Mouse (Mus musculus) hindbrain, postnatal 0 days (tissue): ENCODE data around the gene Ppil4. TPM values are rescaled to one million over a fixed set of nuclear protein-coding genes. Genes with fewer than 3 reads are reported as not detected.

Experiments used
- ATAC-seq: fragments of 200-750 bp; cut with Nextera tagmentation; 2 replicates; pipeline ENCODE4 v1.8.0; 2017; ENCODE audit warnings: mild to moderate bottlenecking, moderate TSS enrichment, moderate library complexity
- DNase-seq: peaks from one replicate; pipeline ENCODE4 v3.0.0-alpha.2; 2015; ENCODE audit warnings: low spot score
- H3K27ac ChIP-seq: fragments of 300-500 bp; sonication (generic); 2 replicates; pipeline ENCODE4 v1.5.1; 2014; ENCODE audit warnings: mild to moderate bottlenecking
- H3K27me3 ChIP-seq: fragments of 300-500 bp; sonication (generic); 2 replicates; pipeline ENCODE4 v1.6.1; 2014; ENCODE audit warnings: low read length, mixed read lengths; ENCODE audit not compliant: insufficient read depth
- H3K36me3 ChIP-seq: fragments of 300-500 bp; sonication (generic); 2 replicates; pipeline ENCODE4 v1.6.1; 2014; ENCODE audit warnings: low read length, mixed read lengths; ENCODE audit not compliant: insufficient read depth
- H3K4me1 ChIP-seq: fragments of 300-500 bp; sonication (generic); 2 replicates; pipeline ENCODE4 v1.6.1; 2014; ENCODE audit warnings: antibody characterized with exemption, low read length, mixed read lengths; ENCODE audit not compliant: insufficient read depth
- H3K4me2 ChIP-seq: fragments of 300-500 bp; sonication (generic); 2 replicates; pipeline ENCODE4 v1.6.1; 2014; ENCODE audit warnings: low read depth, mild to moderate bottlenecking, low read length, moderate library complexity, mixed read lengths
- H3K4me3 ChIP-seq: fragments of 300-500 bp; sonication (generic); 2 replicates; pipeline ENCODE4 v1.5.1; 2014; ENCODE audit warnings: low read length
- H3K9ac ChIP-seq: fragments of 300-500 bp; sonication (generic); replicated peaks from 2 replicates; pipeline ENCODE4 v1.6.1; 2014; ENCODE audit warnings: mild to moderate bottlenecking, low read length, moderate library complexity, mixed read lengths
- H3K9me3 ChIP-seq: fragments of 300-500 bp; sonication (generic); 2 replicates; pipeline ENCODE4 v1.6.1; 2016; ENCODE audit warnings: low read length, mixed read lengths
- CTCF ChIP-seq: IDR thresholded peaks from 2 replicates; pipeline ENCODE4 v1.5.1; 2016; ENCODE audit warnings: antibody characterized with exemption, control low read depth, low read depth
- WGBS: fragments of 180-500 bp; shearing (Covaris S2); extraction: QIAGEN DNeasy Blood & Tissue Kit; methylation state at CpG from one replicate; pipeline ENCODE4 v1.1.7; 2014; 5-methylcytosine and 5-hydroxymethylcytosine counted together
- polyA plus RNA-seq: library from polyadenylated mRNA; unstranded; fragments of >200 nt; fragmentation: Nextera tagmentation; extraction: Ambion mirVana; gene quantifications from 2 replicates; pipeline ENCODE4 v1.2.1, GENCODE M21; 2015
- total RNA-seq: library from RNA; depleted of rRNA; stranded (reverse); fragments of >200 nt; gene quantifications from 2 replicates; pipeline ENCODE4 v1.2.3, GENCODE M21; 2014

The Ppil4 gene
- total and polyA plus RNA-seq, 2 experiments from 2014 or later = 17.9 to 43.3 TPM

GRCm38 (mm10) chr10:7778361-7778760 is 14.3 kb upstream of the Ppil4 start:
- no peak overlapping the region for H3K4me3 ChIP-seq
- no peak overlapping the region for H3K27ac ChIP-seq
- DNase-seq = no peak
- 95% methylated on average over 3 of the region's 3 CpGs for WGBS
- H3K27me3 ChIP-seq = no peaks in the 10 kb centered on the region
- no peak for ATAC-seq
- no peaks in the 10 kb centered on the region for H3K4me1 ChIP-seq
- no peak overlapping the region for H3K4me2 ChIP-seq
- H3K36me3 ChIP-seq = peaks cover 12% of the 10 kb centered on the region
- no peak for TF ChIP-seq CTCF
- H3K9me3 ChIP-seq = no peaks in the 10 kb centered on the region
- H3K9ac ChIP-seq = no peak overlapping the region

- Histone ChIP-seq H3K4me3 (peak overlapping the region; percentile 91), H3K36me3 (peaks cover 4% of the 10 kb centered on the region), H3K9me3 (no peaks in the 10 kb centered on the region), H3K9ac (peak overlapping the region; percentile 85), H3K27me3 (no peaks in the 10 kb centered on the region), H3K4me1 (no peaks in the 10 kb centered on the region), H3K27ac (peak overlapping the region; percentile 87), H3K4me2 (peak overlapping the region; percentile 65)
- ATAC-seq (no peak; the same call in 1 of the 2 replicates), DNase-seq (peak; percentile 38)
- 19% methylated on average over 7 of the region's 7 CpGs for WGBS
- TF ChIP-seq CTCF = no peak
Measured at GRCm38 (mm10) chr10:7779751-7780237, 12.9 kb upstream of the Ppil4 start.

GRCm38 (mm10) chr10:7780238-7781176 is 12.2 kb upstream of the Ppil4 start:
- Histone ChIP-seq H3K27me3 (no peaks in the 10 kb centered on the region), H3K9ac (peak overlapping the region; percentile 85), H3K36me3 (no peaks in the 10 kb centered on the region; the same call in 1 of the 2 replicates), H3K27ac (peak overlapping the region; percentile 87), H3K9me3 (no peaks in the 10 kb centered on the region), H3K4me1 (no peaks in the 10 kb centered on the region), H3K4me3 (peak overlapping the region; percentile 91), H3K4me2 (peak overlapping the region; percentile 65)
- TF ChIP-seq CTCF = no peak
- DNase-seq (peak; percentile 95), ATAC-seq (peak; percentile 95)
- WGBS = 1% methylated on average over 64 of the region's 77 CpGs

DNA sequence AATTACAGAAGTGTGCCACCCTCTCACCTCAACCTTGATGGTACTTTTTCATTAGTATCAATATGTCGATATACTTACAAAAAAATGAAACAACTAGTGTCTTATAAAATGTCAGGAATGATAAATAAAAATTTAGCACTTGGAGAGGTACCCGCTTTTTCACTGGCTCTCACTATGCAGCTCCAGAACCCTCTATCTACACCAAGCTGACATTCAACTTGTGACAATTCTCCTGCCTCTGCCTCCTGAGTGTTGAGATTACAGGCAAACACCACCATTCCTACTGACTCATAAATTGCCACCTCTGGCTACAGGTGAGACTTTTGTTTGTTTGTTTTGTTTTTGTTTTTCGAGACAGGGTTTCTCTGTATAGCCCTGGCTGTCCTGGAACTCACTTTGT is 11.5 kb upstream of the Ppil4 start:
- Histone ChIP-seq H3K27me3 (no peaks in the 10 kb centered on the region), H3K9me3 (no peaks in the 10 kb centered on the region), H3K4me1 (no peaks in the 10 kb centered on the region), H3K9ac (peak overlapping the region; percentile 85; the same call in 1 of the 2 replicates), H3K4me2 (peak overlapping the region; percentile 65), H3K27ac (0 out of 2 replicates have a peak overlapping the region, but pooled peaks have one; percentile 20), H3K36me3 (no peaks in the 10 kb centered on the region; the same call in 1 of the 2 replicates), H3K4me3 (peak overlapping the region; percentile 91)
- no peak for DNase-seq
- WGBS = 53% methylated on average over 3 of the region's 3 CpGs
- no peak for TF ChIP-seq CTCF
- ATAC-seq = no peak

- Histone ChIP-seq H3K27ac (no peak overlapping the region), H3K9me3 (no peaks in the 10 kb centered on the region), H3K9ac (no peak overlapping the region), H3K4me3 (no peak overlapping the region), H3K4me1 (no peaks in the 10 kb centered on the region), H3K36me3 (no peaks in the 10 kb centered on the region), H3K4me2 (no peak overlapping the region), H3K27me3 (no peaks in the 10 kb centered on the region)
- WGBS = 67% methylated on average over 2 of the region's 2 CpGs
- no peak for TF ChIP-seq CTCF
- no peak for DNase-seq
- no peak for ATAC-seq
Measured at GRCm38 (mm10) chr10:7787319-7787718, 5.4 kb upstream of the Ppil4 start.

DNA sequence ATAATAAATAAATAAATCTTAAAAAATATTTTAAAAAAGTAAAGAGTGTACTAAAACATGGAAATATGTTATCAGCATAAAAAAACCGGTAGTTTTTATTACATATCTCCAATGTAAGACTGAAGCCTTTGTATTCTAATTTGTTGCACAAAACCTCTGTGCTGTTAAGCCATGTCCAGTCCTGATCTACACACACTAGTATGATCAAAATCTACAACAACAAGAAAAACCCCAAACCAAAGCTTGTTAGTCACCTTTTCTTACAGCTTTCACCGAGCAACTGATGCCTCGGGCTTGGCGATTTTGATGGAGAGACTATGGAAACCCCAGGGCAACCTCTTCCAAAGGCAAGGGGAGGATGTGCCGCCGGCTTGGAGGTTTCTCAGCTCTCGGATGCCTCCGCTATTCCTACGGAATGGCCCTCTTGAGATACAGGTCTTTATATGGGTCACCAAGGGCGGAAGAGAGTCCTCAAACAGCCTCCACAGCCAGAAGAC is 389 bp upstream of the Ppil4 start:
- peak overlapping the region; percentile 89 for H3K4me2 ChIP-seq
- no peaks in the 10 kb centered on the region for H3K9me3 ChIP-seq
- H3K4me1 ChIP-seq = peaks cover 5% of the 10 kb centered on the region
- H3K36me3 ChIP-seq = peaks cover 11% of the 10 kb centered on the region; the same call in 1 of the 2 replicates
- 0 out of 2 replicates have a peak, but pooled peaks have one; percentile 0 for TF ChIP-seq CTCF
- ATAC-seq (peak; percentile 66), DNase-seq (no peak)
- no peaks in the 10 kb centered on the region for H3K27me3 ChIP-seq
- peak overlapping the region; percentile 82 for H3K27ac ChIP-seq
- H3K9ac ChIP-seq = peak overlapping the region; percentile 89
- peak overlapping the region; percentile 93 for H3K4me3 ChIP-seq
- 1% methylated on average over 10 of the region's 10 CpGs for WGBS
